Mouse (Mus musculus) hindbrain, embryonic 13.5 days (tissue): ENCODE results near the gene Hs6st2. TPM values are rescaled to one million over a fixed set of nuclear protein-coding genes. Genes with fewer than 3 reads are reported as not detected.

Source experiments
- ATAC-seq: fragments of 200-750 bp; cut with Nextera tagmentation; 2 replicates; pipeline ENCODE4 v1.8.0; 2017; ENCODE audit warnings: moderate TSS enrichment; ENCODE audit not compliant: low FRiP score
- H3K27ac ChIP-seq: fragments of 300-500 bp; sonication (generic); 2 replicates; pipeline ENCODE4 v1.5.1; 2015; ENCODE audit warnings: inconsistent platforms, mild to moderate bottlenecking, moderate library complexity
- H3K27me3 ChIP-seq: fragments of 300-500 bp; sonication (generic); 2 replicates; pipeline ENCODE4 v1.6.1; 2015; ENCODE audit warnings: mild to moderate bottlenecking, inconsistent platforms
- H3K36me3 ChIP-seq: fragments of 300-500 bp; sonication (generic); 2 replicates; pipeline ENCODE4 v1.6.1; 2015; ENCODE audit warnings: mild to moderate bottlenecking, inconsistent platforms
- H3K4me1 ChIP-seq: fragments of 300-500 bp; sonication (generic); replicated peaks from 2 replicates; pipeline ENCODE4 v1.6.1; 2015; ENCODE audit warnings: inconsistent platforms
- H3K4me2 ChIP-seq: fragments of 300-500 bp; sonication (generic); 2 replicates; pipeline ENCODE4 v1.6.1; 2015; ENCODE audit warnings: inconsistent platforms, mild to moderate bottlenecking, moderate library complexity
- H3K4me3 ChIP-seq: fragments of 300-500 bp; sonication (generic); 2 replicates; pipeline ENCODE4 v1.5.1; 2015; ENCODE audit warnings: mild to moderate bottlenecking, inconsistent platforms
- H3K9ac ChIP-seq: fragments of 300-500 bp; sonication (generic); 2 replicates; pipeline ENCODE4 v1.6.1; 2015; ENCODE audit warnings: mild to moderate bottlenecking, inconsistent platforms
- H3K9me3 ChIP-seq: fragments of 300-500 bp; sonication (generic); 2 replicates; pipeline ENCODE4 v1.6.1; 2016; ENCODE audit warnings: inconsistent platforms
- WGBS: fragments of 180-500 bp; shearing (Covaris S2); methylation state at CpG from one replicate; pipeline ENCODE4 v1.1.7; 2015; 5-methylcytosine and 5-hydroxymethylcytosine counted together
- polyA plus RNA-seq: library from polyadenylated mRNA; unstranded; fragments of >200 nt; fragmentation: Nextera tagmentation; extraction: Ambion mirVana; gene quantifications from 2 replicates; pipeline ENCODE4 v1.2.1, GENCODE M21; 2015

Gene Hs6st2
- polyA plus RNA-seq, 1 experiment from 2014 or later, result 25.5 TPM

- no peak overlapping the region for H3K4me3 ChIP-seq
- no peak overlapping the region for H3K4me2 ChIP-seq
- no peaks in the 10 kb centered on the region for H3K36me3 ChIP-seq
- H3K27me3 ChIP-seq, result no peaks in the 10 kb centered on the region
- H3K27ac ChIP-seq, result no peak overlapping the region
- H3K4me1 ChIP-seq, result no peaks in the 10 kb centered on the region
- H3K9ac ChIP-seq, result no peak overlapping the region
- H3K9me3 ChIP-seq, result no peaks in the 10 kb centered on the region
- no peak for ATAC-seq
- 88% methylated on average over 3 of the region's 3 CpGs for whole genome bisulfite sequencing
Observed at GRCm38 (mm10) chrX:51642661-51643257, 38.9 kb downstream of the Hs6st2 start.

DNA sequence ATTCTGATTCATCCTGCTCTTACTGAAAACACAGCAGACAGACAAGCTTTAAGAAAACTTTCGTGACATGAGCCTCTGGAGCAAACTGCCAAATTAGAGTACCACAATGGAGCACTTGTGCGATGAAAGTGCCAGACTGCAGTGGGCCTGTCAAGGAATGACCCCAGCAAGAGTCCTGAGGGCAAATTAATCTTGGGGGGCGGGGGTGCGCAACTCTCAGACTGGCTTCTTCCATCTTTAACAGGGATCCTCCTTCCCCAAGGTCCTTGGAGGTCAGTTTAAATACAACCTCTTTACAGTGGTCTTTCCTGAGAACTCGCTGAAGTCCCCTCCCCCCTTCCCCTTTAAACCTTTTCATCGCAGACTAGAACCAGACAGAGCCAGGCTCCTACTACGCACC is 45.9 kb downstream of the Hs6st2 start:
- ATAC-seq, result no peak
- WGBS, result 63% methylated on average over 7 of the region's 7 CpGs
- Histone ChIP-seq H3K27ac (no peak overlapping the region), H3K9me3 (no peaks in the 10 kb centered on the region), H3K4me2 (no peak overlapping the region), H3K36me3 (no peaks in the 10 kb centered on the region), H3K27me3 (no peaks in the 10 kb centered on the region), H3K9ac (no peak overlapping the region), H3K4me3 (no peak overlapping the region), H3K4me1 (no peaks in the 10 kb centered on the region)

DNA sequence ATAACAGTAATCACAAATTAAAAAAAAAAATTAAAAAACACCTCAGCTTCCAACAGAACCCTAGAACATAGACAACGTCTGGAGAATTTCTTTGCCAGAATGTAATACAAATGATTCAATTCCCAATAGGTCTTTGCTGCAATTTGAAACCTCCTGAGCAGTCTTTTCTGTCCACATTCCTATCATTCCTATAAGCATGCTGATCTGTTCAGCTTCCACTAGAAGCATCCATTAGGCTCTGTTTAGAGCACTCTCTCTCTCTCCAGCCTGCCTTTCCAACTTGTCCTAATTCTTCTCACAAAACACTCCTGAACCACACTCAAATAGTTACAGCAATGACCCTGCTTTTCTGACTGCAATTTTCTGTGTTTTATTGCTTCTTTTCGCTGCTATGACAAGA is 50.3 kb downstream of the Hs6st2 start:
- H3K27me3 ChIP-seq, result no peaks in the 10 kb centered on the region
- no peak overlapping the region for H3K4me3 ChIP-seq
- H3K4me2 ChIP-seq, result no peak overlapping the region
- H3K9ac ChIP-seq, result no peak overlapping the region
- no peak for ATAC-seq
- H3K9me3 ChIP-seq, result no peaks in the 10 kb centered on the region
- 59% methylated on average over 2 of the region's 2 CpGs for WGBS
- H3K36me3 ChIP-seq, result no peaks in the 10 kb centered on the region
- no peaks in the 10 kb centered on the region for H3K4me1 ChIP-seq
- no peak overlapping the region for H3K27ac ChIP-seq

DNA sequence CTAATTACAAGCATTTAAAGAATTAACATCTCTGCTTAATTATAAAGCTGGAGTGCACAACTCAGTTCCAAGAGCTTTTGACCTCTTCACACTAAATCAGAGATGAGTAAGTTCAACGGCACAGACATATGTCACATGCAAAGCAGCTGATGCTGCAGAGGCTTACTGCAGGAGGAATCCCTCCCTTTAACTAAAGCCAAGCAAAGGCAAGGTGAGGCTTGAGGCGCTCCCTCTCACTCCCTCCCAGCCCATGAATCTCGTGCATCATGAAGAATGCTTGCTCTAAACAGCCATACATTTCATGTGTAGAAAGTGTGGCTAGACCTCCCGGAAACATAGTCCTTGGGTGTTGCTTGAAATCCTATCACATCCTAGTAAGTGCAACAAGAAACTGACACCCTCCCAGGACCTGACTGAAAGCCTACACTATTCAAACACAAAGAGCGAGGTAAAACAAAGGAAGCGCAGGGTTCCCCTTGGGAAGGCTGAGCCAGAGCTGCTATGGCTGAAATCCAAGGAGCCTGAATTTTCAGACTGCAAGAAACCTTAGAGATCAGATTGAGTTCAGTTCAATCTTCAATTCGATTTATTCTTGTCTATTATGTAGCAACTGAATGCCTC is 67.2 kb downstream of the Hs6st2 start:
- H3K9me3 ChIP-seq, result no peaks in the 10 kb centered on the region
- H3K27ac ChIP-seq, result peak overlapping the region; percentile 35; the same call in 1 of the 2 replicates
- 27% methylated on average over 7 of the region's 7 CpGs for WGBS
- no peaks in the 10 kb centered on the region; the same call in 1 of the 2 replicates for H3K27me3 ChIP-seq
- no peaks in the 10 kb centered on the region for H3K36me3 ChIP-seq
- H3K4me2 ChIP-seq, result 0 out of 2 replicates have a peak overlapping the region, but pooled peaks have one; percentile 2
- H3K4me1 ChIP-seq, result peaks cover 3% of the 10 kb centered on the region; the same call in 1 of the 2 replicates
- H3K4me3 ChIP-seq, result no peak overlapping the region
- H3K9ac ChIP-seq, result no peak overlapping the region
- peak; percentile 63; the same call in 1 of the 2 replicates for ATAC-seq

- ATAC-seq, result no peak
- Histone ChIP-seq H3K4me3 (no peak overlapping the region), H3K27me3 (no peaks in the 10 kb centered on the region; the same call in 1 of the 2 replicates), H3K36me3 (no peaks in the 10 kb centered on the region), H3K9me3 (no peaks in the 10 kb centered on the region), H3K4me2 (no peak overlapping the region), H3K9ac (no peak overlapping the region), H3K4me1 (peaks cover 3% of the 10 kb centered on the region; the same call in 1 of the 2 replicates), H3K27ac (no peak overlapping the region)
- WGBS, result 73% methylated on average over 1 of the region's 1 CpGs
Observed at GRCm38 (mm10) chrX:51610743-51611142, 70.9 kb downstream of the Hs6st2 start.

GRCm38 (mm10) chrX:51606231-51606863 is 75.3 kb downstream of the Hs6st2 start:
- Histone ChIP-seq H3K4me1 (no peaks in the 10 kb centered on the region), H3K27ac (no peak overlapping the region), H3K36me3 (no peaks in the 10 kb centered on the region), H3K4me2 (no peak overlapping the region), H3K27me3 (no peaks in the 10 kb centered on the region; the same call in 1 of the 2 replicates), H3K4me3 (no peak overlapping the region), H3K9me3 (no peaks in the 10 kb centered on the region), H3K9ac (no peak overlapping the region)
- WGBS, result 86% methylated on average over 6 of the region's 6 CpGs
- ATAC-seq, result no peak

DNA sequence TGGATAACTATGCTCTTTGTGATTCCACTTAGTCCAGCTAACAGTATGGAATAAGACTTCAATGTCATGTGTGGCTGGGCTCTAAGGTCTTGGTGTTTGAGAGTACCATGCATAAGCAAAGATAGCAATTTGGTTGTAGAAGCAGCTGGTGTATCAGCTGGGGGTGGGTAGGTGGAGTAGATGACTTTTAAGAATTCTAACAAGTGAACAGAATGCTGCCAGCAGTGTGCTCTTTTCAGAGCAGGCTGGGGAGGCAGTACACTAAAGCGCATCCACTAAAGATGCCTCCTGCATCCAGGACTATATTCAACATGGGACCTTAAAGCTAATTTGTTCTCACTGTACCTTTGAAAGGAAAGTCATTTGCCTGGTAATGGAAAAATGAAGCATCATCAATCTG is 88.9 kb downstream of the Hs6st2 start:
- ATAC-seq, result no peak
- Histone ChIP-seq H3K4me2 (no peak overlapping the region), H3K27me3 (no peaks in the 10 kb centered on the region), H3K9me3 (no peaks in the 10 kb centered on the region), H3K4me1 (no peaks in the 10 kb centered on the region), H3K9ac (no peak overlapping the region), H3K4me3 (no peak overlapping the region), H3K27ac (no peak overlapping the region), H3K36me3 (no peaks in the 10 kb centered on the region)
- WGBS, result 89% methylated on average over 1 of the region's 1 CpGs

DNA sequence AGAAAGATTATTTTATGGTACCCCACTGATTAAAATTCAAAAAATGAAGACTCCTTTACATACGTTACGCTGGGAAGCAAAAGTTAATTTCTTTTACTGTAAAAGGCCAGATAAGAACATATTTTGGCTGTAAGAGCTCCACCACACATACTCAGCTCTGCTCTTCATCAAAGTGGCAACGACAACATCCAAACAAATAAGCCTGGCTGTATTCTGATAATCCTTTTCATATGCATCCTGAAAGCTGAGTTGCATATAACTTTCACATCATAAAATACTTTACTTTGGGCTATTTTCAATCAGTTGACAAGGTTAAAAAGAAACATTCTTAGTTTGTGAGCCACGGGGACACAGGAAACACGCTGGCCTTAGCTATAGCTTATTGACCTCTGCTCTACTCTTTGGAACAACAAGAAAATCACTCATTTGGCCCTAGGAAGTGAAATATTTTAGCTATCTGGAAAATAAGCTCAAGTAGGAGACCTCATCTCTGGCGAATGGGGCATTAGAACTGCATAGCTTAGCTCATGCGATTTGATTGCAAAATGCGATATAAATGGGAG is 91.1 kb downstream of the Hs6st2 start:
- 89% methylated on average over 8 of the region's 8 CpGs for WGBS
- H3K27ac ChIP-seq, result no peak overlapping the region
- H3K4me3 ChIP-seq, result no peak overlapping the region
- no peak for ATAC-seq
- H3K27me3 ChIP-seq, result no peaks in the 10 kb centered on the region
- no peaks in the 10 kb centered on the region for H3K36me3 ChIP-seq
- H3K4me1 ChIP-seq, result no peaks in the 10 kb centered on the region
- no peak overlapping the region for H3K4me2 ChIP-seq
- H3K9me3 ChIP-seq, result no peaks in the 10 kb centered on the region
- no peak overlapping the region for H3K9ac ChIP-seq

DNA sequence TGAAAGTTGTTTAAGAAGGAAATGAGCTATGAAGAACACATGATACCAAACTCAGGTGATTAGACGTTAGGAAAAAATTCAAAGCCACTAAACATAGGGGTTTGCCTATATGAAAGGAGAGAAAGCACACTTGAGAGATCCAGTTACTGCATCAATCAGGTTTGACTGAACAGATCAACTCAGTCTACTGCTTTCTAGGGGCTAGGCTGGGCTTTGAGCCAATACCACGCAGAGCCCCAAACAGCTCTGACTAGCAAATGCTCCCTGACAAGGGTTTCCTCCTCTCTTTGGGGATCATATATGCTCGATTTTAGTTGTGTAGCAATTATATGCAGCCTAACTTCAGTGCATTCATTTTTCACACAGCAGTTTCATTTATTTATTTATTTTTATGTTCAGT is 96.2 kb downstream of the Hs6st2 start:
- H3K4me3 ChIP-seq, result no peak overlapping the region
- no peak overlapping the region for H3K9ac ChIP-seq
- H3K9me3 ChIP-seq, result no peaks in the 10 kb centered on the region
- no peaks in the 10 kb centered on the region for H3K27me3 ChIP-seq
- H3K4me1 ChIP-seq, result no peaks in the 10 kb centered on the region
- no peak overlapping the region for H3K27ac ChIP-seq
- no peak for ATAC-seq
- 75% methylated on average over 3 of the region's 3 CpGs for WGBS
- no peaks in the 10 kb centered on the region for H3K36me3 ChIP-seq
- H3K4me2 ChIP-seq, result no peak overlapping the region

GRCm38 (mm10) chrX:51581704-51582103 is 100.0 kb downstream of the Hs6st2 start:
- no peak overlapping the region for H3K27ac ChIP-seq
- no peaks in the 10 kb centered on the region for H3K4me1 ChIP-seq
- no peak for ATAC-seq
- no peaks in the 10 kb centered on the region for H3K27me3 ChIP-seq
- H3K4me2 ChIP-seq, result no peak overlapping the region
- no peaks in the 10 kb centered on the region for H3K9me3 ChIP-seq
- H3K36me3 ChIP-seq, result no peaks in the 10 kb centered on the region
- no peak overlapping the region for H3K9ac ChIP-seq
- H3K4me3 ChIP-seq, result no peak overlapping the region
- WGBS, result 81% methylated on average over 3 of the region's 3 CpGs

DNA sequence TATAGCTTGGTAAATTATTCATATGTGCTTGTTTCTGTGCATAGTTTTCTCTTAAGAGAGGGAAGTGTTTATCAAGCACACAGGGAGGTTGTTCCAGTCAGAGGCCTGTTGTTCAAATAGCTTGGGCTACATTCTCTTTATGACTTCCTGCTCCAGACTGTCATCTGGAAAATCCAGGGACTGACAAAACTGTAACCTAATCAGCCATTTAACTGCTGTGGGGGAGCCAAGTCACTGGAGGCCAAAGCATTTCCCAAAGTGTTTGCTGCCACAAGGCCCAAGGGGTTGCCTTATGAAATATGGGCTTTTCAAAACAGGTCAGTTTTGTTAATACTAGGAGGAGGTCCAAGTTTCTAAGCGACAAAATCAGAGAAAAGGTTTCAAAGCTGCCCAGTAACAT is 119.8 kb downstream of the Hs6st2 start:
- 60% methylated on average over 1 of the region's 1 CpGs for WGBS

GRCm38 (mm10) chrX:51539626-51540025 is 142.0 kb downstream of the Hs6st2 start:
- H3K27me3 ChIP-seq, result no peaks in the 10 kb centered on the region
- H3K9me3 ChIP-seq, result no peaks in the 10 kb centered on the region
- H3K4me2 ChIP-seq, result no peak overlapping the region
- no peak for ATAC-seq
- WGBS, result 82% methylated on average over 5 of the region's 5 CpGs
- no peaks in the 10 kb centered on the region for H3K36me3 ChIP-seq
- no peak overlapping the region for H3K27ac ChIP-seq
- H3K4me1 ChIP-seq, result no peaks in the 10 kb centered on the region
- no peak overlapping the region for H3K4me3 ChIP-seq
- no peak overlapping the region for H3K9ac ChIP-seq

More for the DNA sequence above, 119.8 kb downstream of the Hs6st2 start:
- Histone ChIP-seq H3K9me3 (no peaks in the 10 kb centered on the region), H3K36me3 (no peaks in the 10 kb centered on the region), H3K4me1 (no peaks in the 10 kb centered on the region), H3K27ac (no peak overlapping the region), H3K9ac (no peak overlapping the region), H3K4me3 (no peak overlapping the region), H3K27me3 (no peaks in the 10 kb centered on the region), H3K4me2 (no peak overlapping the region)
- no peak for ATAC-seq
